Mouse (Mus musculus): ENCODE results near the gene Slc24a4. TPM values are rescaled to one million over a fixed set of nuclear protein-coding genes. Genes with fewer than 3 reads are reported as not detected.

Gene Slc24a4
- 4.0 and 4.4 TPM in 2 replicates for polyA plus RNA-seq (2016; fragmentation: Nextera tagmentation; extraction: Ambion mirVana)

GRCm38 (mm10) chr12:102128081-102128790 is at the start of gene Slc24a4:
TSS of gene Slc24a4 (plus strand) at chr12:102128733.
- under 1% methylated on average over 31 of the region's 34 CpGs for WGBS
- peak; percentile 76 for ATAC-seq (ENCODE audit: insufficient number of reproducible peaks, low FRiP score)

GRCm38 (mm10) chr12:102082648-102083425 is 45.7 kb upstream of the Slc24a4 start:
- no peaks in the 10 kb centered on the region for H3K9me3 ChIP-seq (replicated peaks)
- WGBS = 79% methylated on average over 13 of the region's 13 CpGs
- no peak overlapping the region for H3K9ac ChIP-seq
- no peaks in the 10 kb centered on the region for H3K27me3 ChIP-seq (replicated peaks)
- H3K27ac ChIP-seq (ENCODE audit: poor library complexity, severe bottlenecking) = no peak overlapping the region
- no peak overlapping the region for H3K4me2 ChIP-seq
- no peaks in the 10 kb centered on the region for H3K4me1 ChIP-seq (replicated peaks)
- no peak for ATAC-seq (ENCODE audit: insufficient number of reproducible peaks, low FRiP score)
- H3K4me3 ChIP-seq = no peak overlapping the region
- H3K36me3 ChIP-seq = no peaks in the 10 kb centered on the region

More at GRCm38 (mm10) chr12:102128081-102128790, at the start of gene Slc24a4:
- H3K4me3 ChIP-seq = peak within 1 kb of the TSS; percentile 54
- H3K27me3 ChIP-seq (replicated peaks) = peaks cover 43% of the 10 kb centered on the region
- H3K36me3 ChIP-seq = no peaks in the 10 kb centered on the region
- peak within 1 kb of the TSS; percentile 87 for H3K4me2 ChIP-seq
- peak within 1 kb of the TSS; percentile 69 for H3K9ac ChIP-seq
- no peak within 1 kb of the TSS for H3K27ac ChIP-seq (ENCODE audit: poor library complexity, severe bottlenecking)
- peaks cover 12% of the 10 kb centered on the region for H3K4me1 ChIP-seq (replicated peaks)
- no peaks in the 10 kb centered on the region for H3K9me3 ChIP-seq (replicated peaks)

- Histone ChIP-seq H3K36me3 (no peaks in the 10 kb centered on the region), H3K4me3 (no peak overlapping the region), H3K9ac (no peak overlapping the region), H3K27me3 (replicated peaks) (no peaks in the 10 kb centered on the region), H3K27ac (ENCODE audit: poor library complexity, severe bottlenecking) (no peak overlapping the region), H3K4me1 (replicated peaks) (peaks cover 25% of the 10 kb centered on the region), H3K4me2 (no peak overlapping the region), H3K9me3 (replicated peaks) (no peaks in the 10 kb centered on the region)
- peak; percentile 63; the same call in 1 of the 2 replicates for ATAC-seq (ENCODE audit: insufficient number of reproducible peaks, low FRiP score)
- WGBS = 58% methylated on average over 1 of the region's 1 CpGs
Observed at GRCm38 (mm10) chr12:102090535-102090934, 38.0 kb upstream of the Slc24a4 start.

- Histone ChIP-seq H3K27me3 (replicated peaks) (no peaks in the 10 kb centered on the region), H3K9me3 (replicated peaks) (no peaks in the 10 kb centered on the region), H3K27ac (ENCODE audit: poor library complexity, severe bottlenecking) (no peak overlapping the region), H3K36me3 (no peaks in the 10 kb centered on the region), H3K9ac (no peak overlapping the region), H3K4me2 (no peak overlapping the region), H3K4me1 (replicated peaks) (peaks cover 25% of the 10 kb centered on the region), H3K4me3 (no peak overlapping the region)
- 56% methylated on average over 15 of the region's 15 CpGs for WGBS
- ATAC-seq (ENCODE audit: insufficient number of reproducible peaks, low FRiP score) = no peak
Observed at GRCm38 (mm10) chr12:102092342-102093094, 36.0 kb upstream of the Slc24a4 start.

GRCm38 (mm10) chr12:102105990-102106389 is 22.5 kb upstream of the Slc24a4 start:
- H3K9ac ChIP-seq = no peak overlapping the region
- H3K4me3 ChIP-seq = no peak overlapping the region
- H3K4me1 ChIP-seq (replicated peaks) = no peaks in the 10 kb centered on the region
- no peaks in the 10 kb centered on the region for H3K36me3 ChIP-seq
- H3K9me3 ChIP-seq (replicated peaks) = no peaks in the 10 kb centered on the region
- H3K4me2 ChIP-seq = no peak overlapping the region
- H3K27me3 ChIP-seq (replicated peaks) = no peaks in the 10 kb centered on the region
- 50% methylated on average over 1 of the region's 1 CpGs for WGBS
- ATAC-seq (ENCODE audit: insufficient number of reproducible peaks, low FRiP score) = no peak
- H3K27ac ChIP-seq (ENCODE audit: poor library complexity, severe bottlenecking) = no peak overlapping the region

- Histone ChIP-seq H3K9me3 (replicated peaks) (no peaks in the 10 kb centered on the region), H3K4me3 (no peak overlapping the region), H3K27ac (ENCODE audit: poor library complexity, severe bottlenecking) (no peak overlapping the region), H3K9ac (no peak overlapping the region), H3K27me3 (replicated peaks) (no peaks in the 10 kb centered on the region), H3K36me3 (no peaks in the 10 kb centered on the region), H3K4me1 (replicated peaks) (no peaks in the 10 kb centered on the region), H3K4me2 (no peak overlapping the region)
- ATAC-seq (ENCODE audit: insufficient number of reproducible peaks, low FRiP score) = no peak
Observed at GRCm38 (mm10) chr12:102108851-102109250, 19.7 kb upstream of the Slc24a4 start.

GRCm38 (mm10) chr12:102112491-102112890 is 16.0 kb upstream of the Slc24a4 start:
- ATAC-seq (ENCODE audit: insufficient number of reproducible peaks, low FRiP score) = no peak
- H3K27ac ChIP-seq (ENCODE audit: poor library complexity, severe bottlenecking) = no peak overlapping the region

GRCm38 (mm10) chr12:102112901-102113300 is 15.6 kb upstream of the Slc24a4 start:
- Histone ChIP-seq H3K4me2 (no peak overlapping the region), H3K9ac (no peak overlapping the region), H3K9me3 (replicated peaks) (no peaks in the 10 kb centered on the region), H3K27me3 (replicated peaks) (0 out of 2 replicates have a peak, but pooled peaks cover 3% of the 10 kb centered on the region), H3K36me3 (no peaks in the 10 kb centered on the region), H3K4me1 (replicated peaks) (peaks cover 8% of the 10 kb centered on the region), H3K4me3 (no peak overlapping the region), H3K27ac (ENCODE audit: poor library complexity, severe bottlenecking) (no peak overlapping the region)
- no peak for ATAC-seq (ENCODE audit: insufficient number of reproducible peaks, low FRiP score)
- WGBS = 71% methylated on average over 7 of the region's 7 CpGs

More at GRCm38 (mm10) chr12:102112491-102112890, 16.0 kb upstream of the Slc24a4 start:
- H3K4me3 ChIP-seq = no peak overlapping the region
- H3K4me1 ChIP-seq (replicated peaks) = peaks cover 4% of the 10 kb centered on the region
- no peak overlapping the region for H3K9ac ChIP-seq
- no peaks in the 10 kb centered on the region for H3K9me3 ChIP-seq (replicated peaks)
- WGBS = 74% methylated on average over 4 of the region's 4 CpGs
- 0 out of 2 replicates have a peak, but pooled peaks cover 3% of the 10 kb centered on the region for H3K27me3 ChIP-seq (replicated peaks)
- H3K36me3 ChIP-seq = no peaks in the 10 kb centered on the region
- H3K4me2 ChIP-seq = no peak overlapping the region

GRCm38 (mm10) chr12:102113391-102113790 is 15.1 kb upstream of the Slc24a4 start:
- H3K36me3 ChIP-seq = no peaks in the 10 kb centered on the region
- 0 out of 2 replicates have a peak, but pooled peaks cover 3% of the 10 kb centered on the region for H3K27me3 ChIP-seq (replicated peaks)
- H3K4me1 ChIP-seq (replicated peaks) = peaks cover 13% of the 10 kb centered on the region
- no peak overlapping the region for H3K27ac ChIP-seq (ENCODE audit: poor library complexity, severe bottlenecking)
- no peak overlapping the region for H3K4me3 ChIP-seq
- ATAC-seq (ENCODE audit: insufficient number of reproducible peaks, low FRiP score) = no peak
- no peaks in the 10 kb centered on the region for H3K9me3 ChIP-seq (replicated peaks)
- 67% methylated on average over 3 of the region's 3 CpGs for WGBS
- H3K4me2 ChIP-seq = no peak overlapping the region
- H3K9ac ChIP-seq = no peak overlapping the region

- no peaks in the 10 kb centered on the region for H3K36me3 ChIP-seq
- H3K27me3 ChIP-seq (replicated peaks) = 0 out of 2 replicates have a peak, but pooled peaks cover 3% of the 10 kb centered on the region
- no peaks in the 10 kb centered on the region for H3K9me3 ChIP-seq (replicated peaks)
- H3K9ac ChIP-seq = no peak overlapping the region
- no peak overlapping the region for H3K4me2 ChIP-seq
- no peak overlapping the region for H3K4me3 ChIP-seq
- 79% methylated on average over 3 of the region's 3 CpGs for WGBS
- ATAC-seq (ENCODE audit: insufficient number of reproducible peaks, low FRiP score) = no peak
- H3K4me1 ChIP-seq (replicated peaks) = peaks cover 15% of the 10 kb centered on the region
- H3K27ac ChIP-seq (ENCODE audit: poor library complexity, severe bottlenecking) = no peak overlapping the region
Observed at GRCm38 (mm10) chr12:102116580-102116979, 12.0 kb upstream of the Slc24a4 start.

GRCm38 (mm10) chr12:102118014-102118413 is 10.5 kb upstream of the Slc24a4 start:
- Histone ChIP-seq H3K36me3 (no peaks in the 10 kb centered on the region), H3K4me2 (0 out of 2 replicates have a peak overlapping the region, but pooled peaks have one; percentile 5), H3K9me3 (replicated peaks) (no peaks in the 10 kb centered on the region), H3K4me1 (replicated peaks) (peaks cover 15% of the 10 kb centered on the region), H3K4me3 (no peak overlapping the region), H3K9ac (no peak overlapping the region), H3K27ac (ENCODE audit: poor library complexity, severe bottlenecking) (no peak overlapping the region), H3K27me3 (replicated peaks) (0 out of 2 replicates have a peak, but pooled peaks cover 3% of the 10 kb centered on the region)
- ATAC-seq (ENCODE audit: insufficient number of reproducible peaks, low FRiP score) = no peak
- 6% methylated on average over 7 of the region's 7 CpGs for WGBS

Data from heart, embryonic 12.5 days (tissue).